Mouse (Mus musculus) kidney, adult 9 months (tissue): Measurements from ENCODE around the gene Olfr1230.

Experiments used
- DNase-seq: peaks from one replicate; pipeline ENCODE4 v3.0.0; 2022

The Olfr1230 gene

DNA sequence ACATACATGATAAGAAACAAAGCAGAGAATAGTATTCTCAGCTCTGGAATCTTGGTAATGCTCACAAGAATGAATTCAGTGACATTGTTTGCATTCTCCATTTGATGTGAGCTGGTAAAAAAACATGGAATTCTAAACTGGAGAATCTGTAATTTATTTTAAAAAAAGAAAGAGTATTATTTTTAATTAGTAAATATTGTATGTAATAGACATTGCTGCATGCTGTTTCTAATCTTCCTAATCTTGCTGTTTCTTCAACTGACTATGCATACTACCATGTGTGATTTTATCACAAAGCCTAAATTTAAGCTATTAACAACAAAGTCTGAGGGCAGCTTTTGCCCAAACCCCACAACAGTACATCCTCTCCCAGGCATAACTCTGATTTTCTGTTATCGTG is at the start of gene Olfr1230:
TSS of gene Olfr1230 (minus strand) at position 101 of the 400 bp plus-strand sequence.
- DNase-seq = no peak

DNA sequence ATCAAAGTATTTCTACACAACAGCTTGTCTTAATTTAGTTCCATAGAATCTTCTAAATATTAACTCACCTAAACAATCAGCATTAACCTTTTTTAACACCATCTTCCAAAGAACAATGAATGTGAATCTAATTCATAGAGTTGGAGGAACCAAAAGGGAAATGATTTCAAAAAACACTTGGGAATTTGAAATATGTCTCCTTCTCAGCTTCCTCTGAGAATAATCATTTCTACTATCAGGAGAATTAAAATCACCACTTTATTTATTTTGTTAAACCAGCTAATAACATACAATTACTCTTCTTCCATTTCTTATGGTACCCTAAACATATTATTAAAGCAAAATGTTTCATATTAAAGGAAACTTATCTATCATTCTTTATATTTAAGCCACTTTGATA is 45.2 kb upstream of the Olfr1230 start, which contains the start of gene Olfr1233:
TSS of gene Olfr1233 (minus strand) at position 101 of the 400 bp plus-strand sequence.
- DNase-seq = no peak

DNA sequence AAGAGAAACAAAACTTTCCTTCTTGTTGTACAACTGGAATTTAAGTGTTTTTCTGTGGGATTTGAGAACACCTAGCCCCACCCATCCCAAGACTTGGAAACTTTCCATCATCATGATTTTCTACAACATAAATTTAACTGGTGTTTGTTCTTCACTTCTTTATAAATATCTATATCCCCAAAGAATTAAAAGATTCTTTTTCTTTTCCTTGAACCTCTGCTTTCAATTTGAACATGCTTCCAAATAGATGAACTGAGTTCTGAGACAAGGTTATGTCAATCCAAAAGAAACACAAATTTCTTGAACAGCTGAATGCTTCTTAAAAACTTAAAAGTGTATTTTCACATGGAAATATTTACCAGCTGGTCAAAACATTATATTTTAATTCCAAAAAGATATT is 32.5 kb upstream of the Olfr1230 start, which contains the start of gene Olfr1232:
TSS of gene Olfr1232 (minus strand) at position 101 of the 400 bp plus-strand sequence.
- no peak for DNase-seq

DNA sequence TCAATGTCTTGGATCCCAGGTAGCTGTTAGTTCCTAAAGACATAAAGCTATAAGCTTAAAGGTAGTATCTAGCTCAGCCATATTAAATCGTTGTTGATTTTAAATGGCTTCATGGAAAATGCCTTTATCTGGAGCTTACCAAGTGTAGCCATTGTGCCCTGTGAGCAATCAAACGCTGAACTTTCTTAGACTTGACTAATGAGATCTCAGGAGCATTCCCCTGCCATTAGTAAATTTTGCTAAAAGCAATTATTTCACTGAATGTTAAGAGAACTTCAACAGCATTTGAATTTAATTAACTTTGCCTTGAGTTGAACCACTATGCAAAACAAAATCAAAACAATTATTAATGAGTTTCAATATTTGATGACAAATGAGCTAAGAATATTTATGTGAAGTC is 9.9 kb upstream of the Olfr1230 start, which contains the start of gene Olfr1231:
TSS of gene Olfr1231 (minus strand) at position 101 of the 400 bp plus-strand sequence.
- no peak for DNase-seq

DNA sequence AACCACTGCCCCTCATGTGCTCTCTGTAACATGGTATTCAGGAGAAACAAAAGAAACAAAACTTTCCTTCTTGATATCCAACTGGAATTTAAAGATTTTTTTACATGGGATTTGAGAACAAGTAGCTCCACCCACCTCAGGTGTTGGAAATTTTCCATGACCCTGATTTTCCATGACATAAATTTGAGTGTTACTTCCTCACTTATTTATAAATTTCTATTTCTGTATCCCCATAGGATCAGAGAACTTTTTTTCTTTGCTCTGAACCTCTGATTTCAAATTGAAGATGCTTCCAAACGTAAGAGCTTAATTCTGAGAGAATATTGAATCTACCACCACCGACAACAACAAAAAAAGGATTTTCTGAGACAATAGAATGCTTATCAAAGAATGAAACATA is 9.2 kb downstream of the Olfr1230 start, which contains the start of gene Olfr1229:
TSS of gene Olfr1229 (minus strand) at position 101 of the 400 bp plus-strand sequence.
- no peak for DNase-seq

DNA sequence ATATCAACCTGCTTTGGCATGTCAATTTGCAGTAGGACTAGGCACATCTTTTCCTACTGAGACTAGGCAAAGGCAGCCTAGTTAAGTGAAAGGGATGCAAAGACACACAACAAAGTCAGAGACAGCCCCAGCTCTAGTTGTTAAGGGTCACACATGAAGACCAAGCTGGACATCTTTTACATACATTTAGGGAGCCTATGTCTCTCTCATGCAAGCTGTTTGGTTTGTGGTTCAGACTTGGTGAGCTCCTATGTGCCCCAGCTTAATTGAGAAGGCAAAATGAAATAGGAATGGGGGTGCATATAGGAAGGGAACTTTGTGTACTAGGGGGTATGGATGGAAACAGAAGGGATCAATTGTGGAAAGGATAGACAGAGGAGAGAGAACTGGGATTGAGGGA is 43.1 kb downstream of the Olfr1230 start, which contains the start of gene Olfr1228:
TSS of gene Olfr1228 (minus strand) at position 101 of the 400 bp plus-strand sequence.
- DNase-seq = no peak
